Mouse (Mus musculus) heart, embryonic 14.5 days (tissue): Measurements from ENCODE around the gene Sema3a. TPM values are rescaled to one million over a fixed set of nuclear protein-coding genes. Genes with fewer than 3 reads are reported as not detected.

Source experiments
- ATAC-seq: fragments of 200-750 bp; cut with Nextera tagmentation; 2 replicates; pipeline ENCODE4 v1.8.0; 2017; ENCODE audit warnings: low read depth, moderate TSS enrichment; ENCODE audit not compliant: insufficient number of reproducible peaks, insufficient read depth, low FRiP score
- H3K27ac ChIP-seq, 2 experiments: fragments of 200-500 bp in 1 of 2; fragments of 300-500 bp in 1 of 2; sonication (generic) in 1 of 2; replicated peaks in 1 of 2; 2 replicates each; pipeline ENCODE4 v1.5.1; 2012 to 2014; ENCODE audit warnings: low read depth in 2 of 2, low read length in 2 of 2, control low read depth in 1 of 2, mild to moderate bottlenecking in 1 of 2, mixed read lengths in 1 of 2; ENCODE audit not compliant: control insufficient read depth in 1 of 2, insufficient read depth in 1 of 2
- H3K27me3 ChIP-seq: fragments of 300-500 bp; sonication (generic); 2 replicates; pipeline ENCODE4 v1.6.1; 2014; ENCODE audit warnings: mild to moderate bottlenecking, low read length, control low read depth; ENCODE audit not compliant: control insufficient read depth, insufficient read depth
- H3K36me3 ChIP-seq: fragments of 300-500 bp; sonication (generic); 2 replicates; pipeline ENCODE4 v1.6.1; 2014; ENCODE audit warnings: mild to moderate bottlenecking, control low read depth, low read length, mixed read lengths; ENCODE audit not compliant: control insufficient read depth, insufficient read depth
- H3K4me1 ChIP-seq, 2 experiments: fragments of 200-500 bp in 1 of 2; fragments of 300-500 bp in 1 of 2; sonication (generic) in 1 of 2; 2 replicates each; pipeline ENCODE4 v1.6.1; 2012 to 2014; ENCODE audit warnings: low read length in 2 of 2, control low read depth in 1 of 2, mixed read lengths in 1 of 2; ENCODE audit not compliant: control insufficient read depth in 2 of 2, insufficient read depth in 2 of 2
- H3K4me2 ChIP-seq: fragments of 300-500 bp; sonication (generic); 2 replicates; pipeline ENCODE4 v1.6.1; 2014; ENCODE audit warnings: mild to moderate bottlenecking, low read length
- H3K4me3 ChIP-seq, 2 experiments: fragments of 200-500 bp in 1 of 2; fragments of 300-500 bp in 1 of 2; sonication (generic) in 1 of 2; 2 replicates each; pipeline ENCODE4 v1.5.1; 2012 to 2014; ENCODE audit warnings: low read length in 2 of 2, mild to moderate bottlenecking in 2 of 2, control low read depth in 1 of 2, low read depth in 1 of 2, moderate library complexity in 1 of 2; ENCODE audit not compliant: control insufficient read depth in 1 of 2, insufficient read depth in 1 of 2
- H3K9ac ChIP-seq: fragments of 300-500 bp; sonication (generic); 2 replicates; pipeline ENCODE4 v1.6.1; 2014; ENCODE audit warnings: mild to moderate bottlenecking, low read length
- H3K9me3 ChIP-seq: fragments of 300-500 bp; sonication (generic); 2 replicates; pipeline ENCODE4 v1.6.1; 2016; ENCODE audit warnings: low read length, control low read depth; ENCODE audit not compliant: control insufficient read depth
- WGBS: fragments of 180-500 bp; shearing (Covaris S2); extraction: QIAGEN DNeasy Blood & Tissue Kit; methylation state at CpG from one replicate; pipeline ENCODE4 v1.1.7; 2014; 5-methylcytosine and 5-hydroxymethylcytosine counted together
- polyA plus RNA-seq: library from polyadenylated mRNA; unstranded; fragments of >200 nt; fragmentation: Nextera tagmentation; extraction: Ambion mirVana; gene quantifications from 2 replicates; pipeline ENCODE4 v1.2.1, GENCODE M21; 2014

The Sema3a gene
- polyA plus RNA-seq, 1 experiment from 2014 or later, result 15.8 TPM

DNA sequence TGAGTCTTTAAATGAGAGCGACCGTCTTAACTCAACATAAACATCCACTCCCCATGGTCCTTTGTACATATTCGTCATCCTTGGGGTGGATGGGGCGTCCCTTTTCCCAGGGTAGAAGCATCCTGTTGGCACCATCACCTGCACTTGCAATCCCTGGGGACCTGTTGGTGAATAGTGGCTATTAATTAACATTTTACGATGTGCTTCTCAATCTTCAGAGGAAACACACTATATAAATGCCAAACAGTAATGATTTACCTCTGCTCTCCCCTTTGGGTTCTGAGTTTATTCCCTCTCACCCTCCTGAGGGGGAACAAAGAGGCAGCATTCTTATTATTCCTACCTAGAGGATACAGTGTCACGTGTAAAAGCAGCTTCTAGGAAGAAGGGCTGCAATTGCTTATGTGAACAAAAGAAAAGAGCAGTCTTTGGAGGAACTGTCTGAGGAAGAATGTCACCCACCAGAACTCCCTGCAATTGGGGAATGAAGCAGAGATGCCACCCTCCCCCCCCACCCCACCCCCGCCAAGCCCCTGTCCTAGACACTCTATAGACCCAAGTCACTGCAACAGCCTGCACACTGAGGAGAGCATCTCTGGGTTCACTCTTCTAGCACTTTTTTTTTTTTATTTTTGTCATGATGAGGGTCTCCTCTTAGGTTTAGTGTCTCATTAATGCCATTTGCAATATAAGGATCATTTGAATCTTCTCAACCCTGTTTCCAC lies 19.7 kb downstream of the Sema3a start:
- H3K4me2 ChIP-seq, result no peak overlapping the region
- no peaks in the 10 kb centered on the region for H3K27me3 ChIP-seq
- H3K4me3 ChIP-seq, result no peak overlapping the region
- no peaks in the 10 kb centered on the region for H3K4me1 ChIP-seq
- no peaks in the 10 kb centered on the region for H3K36me3 ChIP-seq
- no peak overlapping the region for H3K9ac ChIP-seq
- no peak for ATAC-seq
- 77% methylated on average over 7 of the region's 7 CpGs for WGBS
- no peak overlapping the region for H3K27ac ChIP-seq
- H3K9me3 ChIP-seq, result no peaks in the 10 kb centered on the region

DNA sequence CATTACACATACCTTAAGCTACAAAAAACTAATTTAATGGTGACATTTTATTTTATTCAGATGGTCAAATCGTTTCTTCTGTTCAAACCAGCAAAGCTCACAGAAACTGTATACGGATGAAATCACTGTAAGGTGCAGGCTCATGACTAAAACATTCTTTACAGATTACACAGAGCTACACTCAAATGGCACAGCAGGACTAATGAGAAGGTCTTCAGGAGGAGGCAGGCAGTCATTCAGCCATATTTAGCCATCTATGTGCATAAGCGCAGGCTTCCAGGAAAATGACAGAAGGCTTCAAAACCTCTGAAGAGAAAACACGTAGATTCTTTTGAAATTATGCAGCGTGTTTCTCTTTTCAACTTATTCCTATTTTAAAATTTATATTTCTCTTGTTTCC lies 24.7 kb downstream of the Sema3a start:
- no peaks in the 10 kb centered on the region for H3K36me3 ChIP-seq
- H3K27ac ChIP-seq, result no peak overlapping the region
- WGBS, result 76% methylated on average over 5 of the region's 5 CpGs
- no peak overlapping the region for H3K9ac ChIP-seq
- no peak for ATAC-seq
- no peak overlapping the region for H3K4me3 ChIP-seq
- H3K4me1 ChIP-seq, result no peaks in the 10 kb centered on the region
- H3K27me3 ChIP-seq, result no peaks in the 10 kb centered on the region
- H3K9me3 ChIP-seq, result no peaks in the 10 kb centered on the region
- H3K4me2 ChIP-seq, result no peak overlapping the region

GRCm38 (mm10) chr5:13151002-13151401 lies 25.8 kb downstream of the Sema3a start:
- Histone ChIP-seq H3K4me1 (no peaks in the 10 kb centered on the region), H3K36me3 (no peaks in the 10 kb centered on the region), H3K9ac (no peak overlapping the region), H3K27me3 (no peaks in the 10 kb centered on the region), H3K9me3 (no peaks in the 10 kb centered on the region), H3K4me3 (no peak overlapping the region), H3K27ac (no peak overlapping the region), H3K4me2 (no peak overlapping the region)
- WGBS, result 71% methylated on average over 2 of the region's 2 CpGs
- no peak for ATAC-seq

DNA sequence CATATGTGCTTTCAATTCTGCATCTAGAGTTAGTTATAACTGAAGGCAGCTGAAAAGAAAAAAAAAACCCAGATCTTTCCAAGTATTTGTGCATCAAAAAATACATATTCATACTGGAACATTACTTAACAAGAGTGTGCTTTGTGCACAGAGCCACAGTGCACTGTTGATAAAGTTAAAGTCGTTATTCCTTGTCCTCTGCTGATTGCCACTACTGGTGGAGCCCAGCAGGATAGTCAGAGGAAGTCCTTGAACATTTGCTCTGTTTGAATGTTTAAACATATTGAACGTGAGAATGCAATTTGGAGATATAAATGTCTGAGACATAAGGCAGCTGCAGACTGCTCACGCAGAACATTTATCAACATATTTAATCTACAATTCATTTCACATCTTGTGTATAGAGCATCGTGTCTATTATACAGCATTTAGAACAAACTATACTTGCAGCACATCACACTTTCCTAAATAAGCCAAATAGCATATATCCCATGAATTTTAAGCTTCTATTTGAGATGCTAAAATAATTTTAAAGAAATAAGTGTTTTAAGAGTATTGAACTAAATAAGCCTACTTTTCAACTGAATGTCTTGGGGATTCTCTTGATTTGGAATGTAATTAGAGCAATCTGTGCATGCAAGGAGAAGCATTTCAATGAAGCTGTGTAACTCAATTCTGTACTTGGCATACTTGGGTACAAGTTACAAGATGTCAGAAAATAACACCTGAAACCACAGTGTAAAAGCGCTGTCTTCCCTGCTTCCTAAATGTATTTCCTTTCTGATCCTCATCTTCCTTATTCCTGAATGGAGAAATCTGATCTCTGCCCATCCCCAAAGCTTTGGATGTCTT lies 32.8 kb downstream of the Sema3a start:
- Histone ChIP-seq H3K27me3 (no peaks in the 10 kb centered on the region), H3K4me3 (no peak overlapping the region), H3K9ac (no peak overlapping the region), H3K4me2 (no peak overlapping the region), H3K36me3 (no peaks in the 10 kb centered on the region), H3K27ac (no peak overlapping the region), H3K4me1 (no peaks in the 10 kb centered on the region), H3K9me3 (no peaks in the 10 kb centered on the region)
- ATAC-seq, result no peak
- WGBS, result 75% methylated on average over 5 of the region's 5 CpGs

- Histone ChIP-seq H3K9ac (no peak overlapping the region), H3K9me3 (no peaks in the 10 kb centered on the region), H3K4me1 (no peaks in the 10 kb centered on the region), H3K27ac (no peak overlapping the region), H3K27me3 (no peaks in the 10 kb centered on the region), H3K36me3 (no peaks in the 10 kb centered on the region), H3K4me3 (no peak overlapping the region), H3K4me2 (no peak overlapping the region)
- no peak for ATAC-seq
- WGBS, result 86% methylated on average over 2 of the region's 2 CpGs
Observed at GRCm38 (mm10) chr5:13182186-13182585, 57.0 kb downstream of the Sema3a start.

GRCm38 (mm10) chr5:13197886-13198285 lies 72.7 kb downstream of the Sema3a start:
- no peak overlapping the region for H3K9ac ChIP-seq
- 36% methylated on average over 3 of the region's 3 CpGs for WGBS
- H3K27me3 ChIP-seq, result no peaks in the 10 kb centered on the region
- H3K4me3 ChIP-seq, result no peak overlapping the region
- H3K27ac ChIP-seq, result no peak overlapping the region
- H3K4me2 ChIP-seq, result no peak overlapping the region
- no peaks in the 10 kb centered on the region for H3K36me3 ChIP-seq
- no peaks in the 10 kb centered on the region for H3K9me3 ChIP-seq
- no peak for ATAC-seq
- H3K4me1 ChIP-seq, result no peaks in the 10 kb centered on the region

- no peaks in the 10 kb centered on the region for H3K9me3 ChIP-seq
- no peak for ATAC-seq
- 70% methylated on average over 6 of the region's 6 CpGs for WGBS
Observed at GRCm38 (mm10) chr5:13199709-13200108, 74.5 kb downstream of the Sema3a start.

More at GRCm38 (mm10) chr5:13199709-13200108, 74.5 kb downstream of the Sema3a start:
- Histone ChIP-seq H3K36me3 (no peaks in the 10 kb centered on the region), H3K4me3 (no peak overlapping the region), H3K27ac (no peak overlapping the region), H3K9ac (no peak overlapping the region), H3K4me1 (no peaks in the 10 kb centered on the region), H3K27me3 (no peaks in the 10 kb centered on the region), H3K4me2 (no peak overlapping the region)
